Mouse (Mus musculus): ENCODE measurements around the gene Parp11. TPM values are rescaled to one million over a fixed set of nuclear protein-coding genes. Genes with fewer than 3 reads are reported as not detected.

The Parp11 gene
- total RNA-seq (2021), result 10 to 100 TPM; 40.6 to 45.3 TPM

DNA sequence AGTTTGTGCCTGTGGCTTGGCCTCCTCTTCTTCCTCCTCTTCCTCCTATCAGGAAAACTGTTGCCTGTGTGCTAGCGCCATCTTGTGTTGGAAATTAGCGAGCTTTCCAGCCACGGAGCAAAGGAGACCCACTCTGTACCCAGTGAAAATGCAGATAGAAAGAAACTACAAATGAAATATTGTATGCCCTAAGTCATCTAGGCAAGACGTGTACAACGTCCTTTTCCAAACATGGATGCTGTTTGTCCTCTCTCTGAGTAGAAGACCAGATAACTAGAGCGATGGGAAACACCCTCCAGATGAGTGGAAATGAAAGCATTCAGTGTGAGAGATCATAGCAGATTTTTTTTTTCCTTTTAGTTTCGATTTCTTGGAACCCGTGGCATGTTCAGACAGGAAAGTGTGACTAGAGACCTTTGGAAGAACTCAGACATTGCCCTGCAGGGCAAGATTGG lies at the start of gene Parp11:
Parp11 (plus strand) TSS at position 405 of the 455 bp plus-strand sequence.
- peak; percentile 63 to 65 for DNase-seq (ENCODE audit: extremely low spot score in 1 of 2, low spot score in 2 of 2)
- intact Hi-C loops (cut with DNase I), result loop anchor here (1.0 to 5.0 kb wide), 3 partner anchors 74 to 499 kb away; no protein-coding TSS in a partner anchor

DNA sequence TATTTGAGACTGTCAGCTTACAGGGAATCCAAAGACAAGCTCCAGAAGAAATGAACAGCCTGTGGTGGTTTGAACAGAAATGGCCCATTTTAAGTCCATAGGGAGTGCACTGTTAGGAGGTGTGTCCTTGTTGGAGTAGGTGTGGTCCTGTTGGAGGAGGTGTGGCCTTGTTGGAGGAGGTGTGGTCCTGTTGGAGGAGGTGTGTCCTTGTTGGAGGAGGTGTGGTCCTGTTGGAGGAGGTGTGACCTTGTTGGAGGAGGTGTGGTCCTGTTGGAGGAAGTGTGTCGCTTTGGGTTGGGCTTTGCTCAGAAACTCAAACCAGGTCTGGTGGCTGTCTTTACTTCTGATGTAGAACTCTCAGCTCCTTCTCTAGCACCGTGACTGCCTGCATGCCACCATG lies 48.6 kb upstream of the Parp11 start:
- no peak for DNase-seq (ENCODE audit: extremely low spot score in 1 of 2, low spot score in 2 of 2)
- intact Hi-C loops (cut with DNase I), result no loop called here

DNA sequence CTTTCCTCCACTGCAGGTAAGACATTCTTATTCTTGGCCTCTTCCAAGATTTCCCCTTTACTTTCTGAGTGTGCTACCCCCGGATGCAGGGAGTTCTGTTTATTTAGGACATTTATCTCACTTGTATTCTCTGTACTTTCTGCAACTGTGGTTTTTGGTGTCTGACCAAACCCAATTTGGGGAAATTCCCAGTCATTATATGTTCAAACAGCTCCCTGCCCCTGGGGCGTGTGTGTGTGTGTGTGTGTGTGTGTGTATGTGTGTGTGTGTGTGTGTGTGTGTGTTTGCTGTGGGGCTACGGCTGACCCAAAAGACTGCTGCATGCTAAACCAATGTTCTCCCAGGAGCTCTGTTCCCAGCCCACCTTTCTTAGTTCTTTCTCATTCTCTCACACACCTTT lies 45.2 kb upstream of the Parp11 start:
- intact Hi-C loops (cut with DNase I), result no loop called here
- no peak for DNase-seq (ENCODE audit: extremely low spot score in 1 of 2, low spot score in 2 of 2)

- peak; percentile 49 to 62 for DNase-seq (ENCODE audit: extremely low spot score in 1 of 2, low spot score in 2 of 2)
- intact Hi-C loops (cut with DNase I), result no loop called here
Measured at GRCm38 (mm10) chr6:127404070-127404810, 42.4 kb upstream of the Parp11 start.

DNA sequence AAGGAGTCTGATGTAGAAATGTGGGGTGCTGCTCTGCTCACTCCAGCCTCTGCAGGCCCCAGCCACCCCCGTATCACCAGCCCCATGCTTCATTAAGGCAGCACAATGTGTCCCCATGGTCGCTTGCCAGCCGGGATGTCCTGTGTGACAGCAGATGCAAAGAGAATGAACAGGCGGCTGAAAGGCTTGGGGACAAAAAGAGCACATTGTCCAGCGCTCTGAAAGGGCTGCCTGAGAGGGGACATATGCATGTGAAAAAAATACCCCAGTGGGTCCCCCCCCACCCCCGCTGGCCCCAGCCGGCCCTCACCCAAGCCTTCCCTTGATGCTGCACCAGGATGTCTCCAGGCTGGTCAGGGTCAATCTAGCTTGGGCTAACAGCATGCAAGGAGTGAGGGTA lies 41.0 kb upstream of the Parp11 start:
- intact Hi-C loops (cut with DNase I), result no loop called here
- peak; percentile 37 to 56 for DNase-seq (ENCODE audit: extremely low spot score in 1 of 2, low spot score in 2 of 2)

- intact Hi-C loops (cut with DNase I), result no loop called here
- DNase-seq (ENCODE audit: extremely low spot score in 1 of 2, low spot score in 2 of 2), result no peak
Measured at GRCm38 (mm10) chr6:127407742-127408141, 38.9 kb upstream of the Parp11 start.

- intact Hi-C loops (cut with DNase I), result no loop called here
Measured at GRCm38 (mm10) chr6:127417525-127418184, 29.0 kb upstream of the Parp11 start.

GRCm38 (mm10) chr6:127418322-127418721 lies 28.3 kb upstream of the Parp11 start:
- no peak for DNase-seq (ENCODE audit: extremely low spot score in 1 of 2, low spot score in 2 of 2)
- intact Hi-C loops (cut with DNase I), result no loop called here

More at GRCm38 (mm10) chr6:127417525-127418184, 29.0 kb upstream of the Parp11 start:
- DNase-seq (ENCODE audit: extremely low spot score in 1 of 2, low spot score in 2 of 2), result no peak

DNA sequence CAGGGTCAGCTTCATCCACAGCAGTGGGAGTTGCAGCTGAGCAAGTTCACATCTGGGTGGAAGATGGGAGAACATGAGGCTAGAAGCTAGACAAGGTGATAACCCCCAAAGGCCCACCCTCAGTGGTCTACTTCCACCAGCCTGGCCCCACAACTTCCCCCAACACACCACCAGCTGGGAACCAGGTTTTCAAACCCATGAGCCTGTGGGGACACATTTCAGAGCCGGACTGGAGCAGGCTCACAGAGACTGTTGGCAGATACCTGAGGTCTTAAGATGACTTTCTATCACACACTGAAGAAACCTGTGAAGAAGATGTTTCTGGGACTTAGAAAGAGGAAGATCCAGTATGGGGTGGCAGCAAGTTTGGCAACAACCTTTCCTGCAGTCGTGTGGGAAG lies 26.5 kb upstream of the Parp11 start:
- intact Hi-C loops (cut with DNase I), result no loop called here
- DNase-seq (ENCODE audit: extremely low spot score in 1 of 2, low spot score in 2 of 2), result no peak

- peak in 1 of 2 experiments; percentile 45 for DNase-seq (ENCODE audit: extremely low spot score in 1 of 2, low spot score in 2 of 2)
- intact Hi-C loops (cut with DNase I), result no loop called here
Measured at GRCm38 (mm10) chr6:127425095-127425494, 21.5 kb upstream of the Parp11 start.

- no peak for DNase-seq (ENCODE audit: extremely low spot score in 1 of 2, low spot score in 2 of 2)
- intact Hi-C loops (cut with DNase I), result no loop called here
Measured at GRCm38 (mm10) chr6:127430716-127431115, 15.9 kb upstream of the Parp11 start.

- DNase-seq (ENCODE audit: extremely low spot score in 1 of 2, low spot score in 2 of 2), result no peak
- intact Hi-C loops (cut with DNase I), result no loop called here
Measured at GRCm38 (mm10) chr6:127431196-127431766, 15.4 kb upstream of the Parp11 start.

DNA sequence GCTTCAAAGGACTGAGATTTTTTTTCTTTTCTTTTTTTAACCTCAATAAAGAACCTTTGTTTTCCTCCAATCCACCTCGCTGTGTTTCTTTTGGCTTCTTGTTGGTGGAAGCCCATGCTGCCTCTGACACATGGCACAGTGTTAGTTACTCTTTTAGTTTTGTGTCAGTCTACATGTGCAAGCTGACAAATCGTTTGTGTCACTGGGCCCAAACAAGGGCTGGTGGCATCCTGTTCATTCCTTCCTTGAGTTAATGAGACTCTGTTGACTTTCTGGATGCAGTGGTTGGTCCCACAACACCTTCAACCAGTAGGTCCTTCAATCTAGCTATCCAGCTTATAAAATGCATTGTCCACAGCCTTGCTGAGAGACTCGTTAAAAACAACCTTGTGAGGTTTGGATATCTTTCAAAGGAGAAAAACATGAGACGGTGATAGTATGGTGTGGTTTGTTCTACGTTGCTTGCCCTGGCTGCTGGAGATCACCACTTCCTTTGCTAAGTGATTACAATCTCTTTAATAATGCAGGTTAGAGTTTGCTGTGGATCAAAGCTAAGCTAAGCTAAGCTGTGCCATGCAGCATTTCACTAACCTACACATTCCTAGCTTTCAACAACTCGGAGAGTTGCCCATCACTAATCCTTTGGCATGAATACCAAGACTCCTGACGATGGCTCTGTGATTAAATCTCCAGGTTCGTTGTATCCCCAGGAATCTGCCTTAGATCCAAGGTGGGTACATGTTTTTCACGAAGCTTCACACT lies 12.6 kb upstream of the Parp11 start:
- intact Hi-C loops (cut with DNase I), result no loop called here
- DNase-seq (ENCODE audit: extremely low spot score in 1 of 2, low spot score in 2 of 2), result no peak

DNA sequence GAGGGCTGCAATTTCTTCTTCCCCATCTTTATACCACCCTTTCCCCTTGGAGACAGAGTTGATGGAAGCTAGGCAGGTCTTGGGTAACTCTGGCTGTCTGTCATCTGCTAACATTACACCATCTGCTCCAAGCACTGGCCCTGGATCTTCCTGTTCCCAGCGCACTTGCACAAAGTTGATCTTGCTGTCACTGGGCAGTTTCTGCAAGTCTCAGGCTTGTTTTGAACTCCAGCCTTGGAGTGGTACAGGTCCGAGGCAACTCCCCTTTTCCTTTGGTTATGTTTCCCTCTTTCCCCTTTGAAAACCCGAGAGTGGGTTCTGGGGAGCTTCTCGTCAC lies 12.0 kb upstream of the Parp11 start:
- intact Hi-C loops (cut with DNase I), result no loop called here
- DNase-seq (ENCODE audit: extremely low spot score in 1 of 2, low spot score in 2 of 2), result no peak

DNA sequence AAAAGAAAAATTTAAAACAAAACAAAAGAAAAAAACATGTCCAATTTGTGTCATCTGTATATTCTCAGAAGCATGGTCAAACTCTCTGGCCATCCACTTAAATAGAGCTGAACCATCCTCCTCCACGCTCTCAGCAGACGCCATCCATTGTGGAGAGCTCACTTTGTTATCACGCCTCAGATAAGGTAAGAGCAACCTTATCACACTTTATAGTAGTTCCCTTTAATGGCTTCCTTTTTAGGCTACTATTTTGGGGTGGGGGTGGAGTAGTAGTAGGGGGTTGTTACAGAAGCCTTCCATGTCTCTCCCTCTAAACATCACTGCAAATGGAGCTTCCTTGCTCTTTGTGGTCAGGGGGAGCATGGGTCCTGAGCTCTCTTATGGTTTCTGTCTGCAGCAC lies 7.6 kb upstream of the Parp11 start:
- intact Hi-C loops (cut with DNase I), result no loop called here
- no peak for DNase-seq (ENCODE audit: extremely low spot score in 1 of 2, low spot score in 2 of 2)

DNA sequence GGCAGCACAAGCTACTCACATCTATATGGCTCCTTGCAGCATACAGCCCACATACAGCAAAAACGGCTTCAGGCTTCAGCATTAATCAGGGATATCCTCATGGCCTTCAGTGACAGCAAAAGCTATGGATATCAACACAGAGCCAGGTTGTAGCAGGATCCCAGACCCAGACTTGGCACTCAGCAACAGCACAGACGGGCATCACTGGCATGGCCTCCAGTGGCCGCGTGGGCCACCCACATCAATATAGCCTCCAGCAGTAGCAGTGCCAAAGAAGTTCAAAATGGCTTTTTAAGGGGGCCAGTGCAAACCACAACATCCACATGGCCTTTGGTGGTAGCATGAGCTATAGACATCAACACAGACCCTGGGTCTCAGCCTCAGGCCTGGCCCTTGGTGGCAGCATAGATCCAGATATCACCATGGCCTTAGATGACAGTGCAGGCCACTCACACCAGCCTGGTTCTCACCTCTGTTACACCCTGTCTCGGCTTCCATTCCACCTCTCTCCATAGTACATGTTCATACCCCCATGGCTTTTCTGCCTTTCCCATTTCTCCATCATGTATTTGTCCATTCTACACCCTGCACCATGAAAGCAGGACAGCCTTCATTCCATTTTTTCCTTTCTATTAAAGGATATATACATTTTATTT lies 7.0 kb upstream of the Parp11 start:
- intact Hi-C loops (cut with DNase I), result loop anchor here (2.0 kb wide), 1 partner anchor 289 kb away; no protein-coding TSS in a partner anchor
- DNase-seq (ENCODE audit: extremely low spot score in 1 of 2, low spot score in 2 of 2), result no peak

DNA sequence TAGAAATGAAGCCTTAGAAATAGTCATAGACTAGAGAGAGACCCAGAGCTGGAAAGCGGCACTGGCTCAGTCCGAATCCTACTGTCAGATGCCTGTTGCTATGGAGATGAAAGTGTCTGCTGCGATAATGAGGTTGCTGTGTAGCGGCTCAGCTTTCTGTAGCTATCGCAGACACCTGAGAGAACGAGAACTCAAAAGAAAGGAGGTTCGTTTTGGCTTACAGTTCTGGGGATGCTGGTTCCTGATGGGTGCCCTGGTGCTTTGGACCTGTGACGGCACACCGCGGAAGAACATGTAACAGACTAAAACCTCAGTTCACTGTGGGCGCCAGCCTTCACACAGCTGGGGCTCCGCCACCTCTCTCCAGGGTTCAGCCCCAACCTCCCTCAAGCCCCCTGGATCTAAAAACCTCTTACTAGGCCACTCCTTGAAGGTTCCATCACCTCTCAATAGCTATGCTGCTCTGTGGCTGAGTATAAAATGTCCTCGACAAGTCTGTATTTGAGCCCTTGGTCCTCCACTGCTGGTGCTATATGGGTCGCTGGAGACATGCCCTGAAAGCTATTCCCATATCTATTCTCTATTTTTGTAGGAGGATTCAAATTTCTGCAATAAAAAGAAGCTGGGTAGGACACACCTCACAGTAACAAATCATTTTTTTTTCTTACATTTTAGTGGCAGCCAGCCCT lies 6.1 kb upstream of the Parp11 start:
- intact Hi-C loops (cut with DNase I), result loop anchor here (2.0 kb wide), 1 partner anchor 290 kb away; no protein-coding TSS in a partner anchor
- DNase-seq (ENCODE audit: extremely low spot score in 1 of 2, low spot score in 2 of 2), result peak in 1 of 2 experiments; percentile 63

DNA sequence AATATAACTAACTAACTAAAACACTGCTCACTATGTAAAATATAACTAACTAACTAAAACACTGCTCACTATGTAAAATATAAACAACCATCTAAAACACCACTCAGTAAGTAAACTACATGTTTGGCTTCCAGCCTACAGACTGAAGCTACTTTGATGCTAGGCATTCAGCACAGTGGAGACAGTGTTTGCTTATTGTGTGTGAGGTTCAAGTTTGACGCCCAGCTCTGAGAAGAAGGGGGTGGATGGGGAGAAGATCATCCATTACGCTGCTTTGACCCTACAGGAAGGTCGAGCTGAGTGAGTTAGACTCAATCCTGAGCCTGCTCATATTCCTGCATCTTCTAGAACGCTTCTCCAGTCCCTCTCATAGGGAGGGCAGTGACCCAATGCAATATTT lies 4.1 kb upstream of the Parp11 start:
- DNase-seq (ENCODE audit: extremely low spot score in 1 of 2, low spot score in 2 of 2), result no peak
- intact Hi-C loops (cut with DNase I), result no loop called here
